Mouse (Mus musculus) liver, adult 10 weeks (tissue): ENCODE measurements around the gene Lmo3. TPM values are rescaled to one million over a fixed set of nuclear protein-coding genes. Genes with fewer than 3 reads are reported as not detected.

ENCODE experiments used
- polyA plus RNA-seq: library from polyadenylated mRNA; stranded (reverse); fragments of 350-450 nt; fragmentation: Illumina TruSeq; extraction: RNeasy Lipid Tissue Mini Kit (QIAGEN cat#74804); gene quantifications from one replicate; pipeline ENCODE4 v1.2.3, GENCODE M21; 2014; ENCODE audit warnings: low read depth, low replicate concordance

The Lmo3 gene
- polyA plus RNA-seq: not detected

GRCm38 (mm10) chr6:138581734-138582505 lies at the start of gene Lmo3:
Gene Lmo3, minus strand, starts transcription at chr6:138581968.

Other genes with a start within 250 kb of the Lmo3 start
- gene Igbp1b, start 76.6 kb upstream of the Lmo3 start, polyA plus RNA-seq: not detected